Mouse (Mus musculus) pancreas, adult 10 weeks (tissue): Measurements from ENCODE around the gene Ift27. TPM values are rescaled to one million over a fixed set of nuclear protein-coding genes. Genes with fewer than 3 reads are reported as not detected.

ENCODE experiments used
- polyA plus RNA-seq: library from polyadenylated mRNA; stranded (reverse); fragments of 350-450 nt; fragmentation: Illumina TruSeq; extraction: RNeasy Lipid Tissue Mini Kit (QIAGEN cat#74804); gene quantifications from one replicate; pipeline ENCODE4 v1.2.3, GENCODE M21; 2015; ENCODE audit warnings: low read depth, low replicate concordance; ENCODE audit not compliant: insufficient read depth

The Ift27 gene
- polyA plus RNA-seq, result 6.8 TPM

GRCm38 (mm10) chr15:78173972-78174886, at the start of gene Ift27:
Gene Ift27, minus strand, starts transcription at chr15:78174107.

GRCm38 (mm10) chr15:78206312-78206711, 32.4 kb upstream of the Ift27 start, which contains the start of gene Pvalb:
Gene Pvalb, minus strand, starts transcription at chr15:78206400.

GRCm38 (mm10) chr15:78119704-78120103, 54.2 kb downstream of the Ift27 start, which contains the start of gene Cacng2:
Gene Cacng2, minus strand, starts transcription at chr15:78120028.

Other genes with a start within 250 kb of the Ift27 start
- 45.2 TPM for gene Txn2, start 245.1 kb downstream of the Ift27 start, polyA plus RNA-seq
- gene Foxred2, start 217.4 kb downstream of the Ift27 start, polyA plus RNA-seq, result 4.8 TPM
- 32.9 TPM for gene Eif3d, start 203.3 kb downstream of the Ift27 start, polyA plus RNA-seq
- gene Cacng2, start 54.1 kb downstream of the Ift27 start, polyA plus RNA-seq, result not detected
- gene Pvalb, start 32.3 kb upstream of the Ift27 start, polyA plus RNA-seq, result not detected
- gene Ncf4, start 70.7 kb upstream of the Ift27 start, polyA plus RNA-seq, result 1.8 TPM
- gene Csf2rb2, start 131.6 kb upstream of the Ift27 start, polyA plus RNA-seq, result 1.5 TPM
- 5.7 TPM for gene Csf2rb, start 151.6 kb upstream of the Ift27 start, polyA plus RNA-seq
- gene Tex33, start 221.8 kb upstream of the Ift27 start, polyA plus RNA-seq, result not detected
- 10.8 TPM for gene Tst, start 231.8 kb upstream of the Ift27 start, polyA plus RNA-seq
- gene Mpst, start 232.3 kb upstream of the Ift27 start, polyA plus RNA-seq, result 10.4 TPM